Mouse (Mus musculus) adrenal gland, postnatal 14 days (tissue): Measurements from ENCODE around the gene H2-D1. TPM values are rescaled to one million over a fixed set of nuclear protein-coding genes. Genes with fewer than 3 reads are reported as not detected.
"Not testable (repeated sequence)": the region's sequence is repeated elsewhere in the genome, so short reads cannot be mapped to it uniquely, and the experiment has no call there.

Experiments used
- DNase-seq: peaks from one replicate; pipeline ENCODE4 v3.0.0; 2021; ENCODE audit warnings: mixed read lengths
- microRNA-seq, 2 experiments: library from miRNA; unstranded; fragments of <30 nt; microRNA quantifications; one replicate each; pipeline ENCODE4 v1.2.0; 2021
- total RNA-seq: library from RNA; stranded (reverse); gene quantifications from 2 replicates; pipeline ENCODE4 v1.2.3, GENCODE M21; 2021

Gene H2-D1
- total RNA-seq, 1 experiment from 2014 or later, result 93.3 TPM

- peak; percentile 79 for DNase-seq
Measured at GRCm38 (mm10) chr17:35303756-35304350, 41.3 kb downstream of the H2-D1 start.

GRCm38 (mm10) chr17:35304478-35304877 lies 41.9 kb downstream of the H2-D1 start:
- no peak for DNase-seq

- not testable (repeated sequence) for DNase-seq
Measured at GRCm38 (mm10) chr17:35304921-35305320, 42.4 kb downstream of the H2-D1 start.

Small RNA genes within 50 kb of the gene (microRNA-seq; reads per million reads assigned to microRNA genes)
- gene Mir6975, result 0.43 to 1.1 reads per million in 2 experiments
- gene Mir8094, result 0 to 1.1 reads per million in 2 experiments

Other genes starting within 250 kb of the H2-D1 start
- gene Vwa7, start 246.2 kb upstream of the H2-D1 start, total RNA-seq, result 0.85 and 1.2 TPM in 2 replicates
- 1.3 and 1.7 TPM in 2 replicates for gene Sapcd1, start 234.7 kb upstream of the H2-D1 start, total RNA-seq
- 1.8 and 3.6 TPM in 2 replicates for gene Msh5, start 216.0 kb upstream of the H2-D1 start, total RNA-seq
- 83.0 and 109 TPM in 2 replicates for gene Clic1, start 212.8 kb upstream of the H2-D1 start, total RNA-seq
- 24.2 and 30.6 TPM in 2 replicates for gene Ddah2, start 203.7 kb upstream of the H2-D1 start, total RNA-seq
- gene Ly6g6c, start 197.3 kb upstream of the H2-D1 start, total RNA-seq, result not detected in 2 replicates
- gene Mpig6b, start 196.5 kb upstream of the H2-D1 start, total RNA-seq, result 0.26 and 0.71 TPM in 2 replicates
- not detected in 2 replicates for gene Ly6g6e, start 185.8 kb upstream of the H2-D1 start, total RNA-seq
- gene Ly6g6d, start 184.7 kb upstream of the H2-D1 start, total RNA-seq, result 1.1 and 1.7 TPM in 2 replicates
- gene Ly6g6f, start 177.1 kb upstream of the H2-D1 start, total RNA-seq, result not detected in 2 replicates
- 69.7 and 76.3 TPM in 2 replicates for gene Abhd16a, start 173.5 kb upstream of the H2-D1 start, total RNA-seq
- gene Ly6g5c, start 154.5 kb upstream of the H2-D1 start, total RNA-seq, result not detected in 2 replicates
- 0.33 and 1.1 TPM in 2 replicates for gene Ly6g5b, start 147.3 kb upstream of the H2-D1 start, total RNA-seq
- gene Gpank1, start 141.3 kb upstream of the H2-D1 start, total RNA-seq, result 11.3 and 12.3 TPM in 2 replicates
- 210 and 214 TPM in 2 replicates for gene Csnk2b, start 140.7 kb upstream of the H2-D1 start, total RNA-seq
- 23.6 and 24.8 TPM in 2 replicates for gene D17H6S53E, start 136.4 kb upstream of the H2-D1 start, total RNA-seq
- gene Apom, start 130.7 kb upstream of the H2-D1 start, total RNA-seq, result 3.3 and 35.6 TPM in 2 replicates
- gene Bag6, start 127.6 kb upstream of the H2-D1 start, total RNA-seq, result 357 and 375 TPM in 2 replicates
- 246 and 247 TPM in 2 replicates for gene Prrc2a, start 97.8 kb upstream of the H2-D1 start, total RNA-seq
- gene Aif1, start 86.7 kb upstream of the H2-D1 start, total RNA-seq, result 3.3 and 5.6 TPM in 2 replicates
- gene Lst1, start 74.3 kb upstream of the H2-D1 start, total RNA-seq, result 5.6 and 11.9 TPM in 2 replicates
- 4.3 and 35.6 TPM in 2 replicates for gene Ltb, start 68.3 kb upstream of the H2-D1 start, total RNA-seq
- 0.33 and 1.4 TPM in 2 replicates for gene Tnf, start 60.7 kb upstream of the H2-D1 start, total RNA-seq
- gene Lta, start 57.4 kb upstream of the H2-D1 start, total RNA-seq, result 0.33 and 2.7 TPM in 2 replicates
- 0.67 TPM in 1 of 2 replicates, not detected in the other for gene Gm16181, start 41.9 kb upstream of the H2-D1 start, total RNA-seq
- 7.0 and 8.2 TPM in 2 replicates for gene Atp6v1g2, start 29.1 kb upstream of the H2-D1 start, total RNA-seq
- gene Nfkbil1, start 26.9 kb upstream of the H2-D1 start, total RNA-seq, result 15.3 and 17.7 TPM in 2 replicates
- 200 and 232 TPM in 2 replicates for gene Ddx39b, start 21.0 kb upstream of the H2-D1 start, total RNA-seq
- 1.7 and 2.7 TPM in 2 replicates for gene H2-Q1, start 57.7 kb downstream of the H2-D1 start, total RNA-seq
- gene H2-Q2, start 79.5 kb downstream of the H2-D1 start, total RNA-seq, result 0.49 and 1.3 TPM in 2 replicates
- gene H2-Q4, start 116.9 kb downstream of the H2-D1 start, total RNA-seq, result 16.3 and 26.4 TPM in 2 replicates
- 0.74 and 7.4 TPM in 2 replicates for gene H2-Q6, start 162.1 kb downstream of the H2-D1 start, total RNA-seq
- 2.7 and 11.1 TPM in 2 replicates for gene H2-Q7, start 176.4 kb downstream of the H2-D1 start, total RNA-seq
- 4.4 and 61.3 TPM in 2 replicates for gene H2-Q10, start 207.4 kb downstream of the H2-D1 start, total RNA-seq
- gene Pou5f1, start 243.3 kb downstream of the H2-D1 start, total RNA-seq, result 0.26 and 0.45 TPM in 2 replicates